Mouse (Mus musculus) hindbrain, embryonic 10.5 days (tissue): ENCODE measurements around the gene Usp54. TPM values are rescaled to one million over a fixed set of nuclear protein-coding genes. Genes with fewer than 3 reads are reported as not detected.

Source experiments
- DNase-seq: peaks from one replicate; pipeline ENCODE4 v3.0.0-alpha.2; 2017; ENCODE audit warnings: low spot score
- H3K27ac ChIP-seq: fragments of 300-500 bp; sonication (generic); 2 replicates; pipeline ENCODE4 v1.5.1; 2016; ENCODE audit warnings: mild to moderate bottlenecking, moderate library complexity
- H3K27me3 ChIP-seq: fragments of 300-500 bp; sonication (generic); 2 replicates; pipeline ENCODE4 v1.6.1; 2016; ENCODE audit warnings: mild to moderate bottlenecking; ENCODE audit not compliant: poor library complexity, insufficient read depth, severe bottlenecking
- H3K36me3 ChIP-seq: fragments of 300-500 bp; sonication (generic); 2 replicates; pipeline ENCODE4 v1.6.1; 2016; ENCODE audit warnings: mild to moderate bottlenecking, moderate library complexity
- H3K4me1 ChIP-seq: fragments of 300-500 bp; sonication (generic); replicated peaks from 2 replicates; pipeline ENCODE4 v1.6.1; 2016; ENCODE audit warnings: mild to moderate bottlenecking
- H3K4me3 ChIP-seq: fragments of 300-500 bp; sonication (generic); 2 replicates; pipeline ENCODE4 v1.5.1; 2016; ENCODE audit warnings: mild to moderate bottlenecking, moderate library complexity
- H3K9me3 ChIP-seq: fragments of 300-500 bp; sonication (generic); 2 replicates; pipeline ENCODE4 v1.6.1; 2016; ENCODE audit warnings: mild to moderate bottlenecking, moderate library complexity
- WGBS: fragments of 180-500 bp; shearing (Covaris S2); methylation state at CpG from one replicate; pipeline ENCODE4 v1.1.7; 2016; 5-methylcytosine and 5-hydroxymethylcytosine counted together
- polyA plus RNA-seq: library from polyadenylated mRNA; unstranded; fragments of >200 nt; fragmentation: Nextera tagmentation; extraction: Ambion mirVana; gene quantifications from 2 replicates; pipeline ENCODE4 v1.2.1, GENCODE M21; 2016

Gene Usp54
- 12.7 and 14.0 TPM in 2 replicates for polyA plus RNA-seq

DNA sequence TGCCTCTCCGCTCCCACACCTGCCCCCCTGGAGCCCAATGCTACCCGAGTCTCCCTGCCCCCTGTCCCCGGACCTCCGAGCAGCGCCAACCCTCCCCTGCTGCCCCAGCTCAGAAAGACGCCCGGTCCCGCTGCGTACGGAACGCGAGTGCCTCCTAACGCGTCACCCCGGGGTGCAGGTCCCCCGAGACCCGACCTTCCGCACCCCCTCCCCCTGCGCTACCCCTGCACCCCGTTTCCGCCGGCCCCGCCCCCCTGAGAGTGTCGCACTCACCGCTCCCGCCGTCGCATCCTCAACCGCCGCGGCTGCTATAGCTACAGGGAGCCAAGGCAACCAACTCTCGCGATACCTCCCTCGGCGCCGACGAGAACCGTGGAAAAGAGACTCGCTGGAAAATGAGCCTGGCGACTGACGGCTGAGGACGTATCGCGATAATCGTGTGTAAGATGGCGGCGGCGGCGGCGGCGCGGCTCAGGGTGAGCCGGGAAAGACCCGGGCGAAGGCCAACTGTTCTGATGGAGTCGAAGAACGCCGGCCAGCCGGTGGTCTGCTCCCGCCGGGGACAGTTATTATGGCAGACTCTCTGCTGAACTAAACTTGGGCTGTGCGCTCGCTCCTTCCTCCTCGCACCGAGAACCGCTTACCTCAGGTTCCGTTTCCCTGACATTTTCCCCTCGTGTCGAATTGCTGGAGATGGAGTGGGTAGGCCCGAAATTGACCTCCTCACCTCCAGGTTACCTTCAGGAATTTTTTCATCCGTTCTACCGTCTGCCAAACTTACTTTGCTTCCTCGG, at the start of gene Usp54:
Gene Usp54, minus strand, starts transcription at position 420 of the 794 bp plus-strand sequence.
- peak within 1 kb of the TSS; percentile 93 for H3K4me3 ChIP-seq
- H3K27ac ChIP-seq, result peak within 1 kb of the TSS; percentile 97
- H3K9me3 ChIP-seq, result no peaks in the 10 kb centered on the region
- peak; percentile 97 for DNase-seq
- peaks cover 18% of the 10 kb centered on the region for H3K4me1 ChIP-seq
- WGBS, result under 1% methylated on average over 73 of the region's 73 CpGs
- H3K27me3 ChIP-seq, result no peaks in the 10 kb centered on the region
- no peaks in the 10 kb centered on the region for H3K36me3 ChIP-seq

DNA sequence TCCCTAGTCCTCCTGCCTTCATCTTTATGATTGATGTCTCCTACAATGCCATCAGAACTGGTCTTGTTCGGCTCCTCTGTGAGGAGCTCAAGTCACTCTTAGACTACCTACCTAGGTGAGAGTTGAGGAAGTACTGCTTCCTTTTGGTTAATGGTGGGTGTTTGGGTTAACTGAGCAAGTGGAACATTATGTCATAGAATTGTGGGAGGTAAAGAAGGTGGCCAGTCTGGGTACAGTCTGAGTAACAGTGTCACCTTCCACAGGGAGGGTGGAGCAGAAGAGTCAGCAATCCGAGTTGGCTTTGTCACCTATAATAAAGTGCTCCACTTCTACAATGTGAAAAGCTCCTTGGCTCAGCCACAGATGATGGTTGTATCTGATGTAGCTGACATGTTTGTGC, 48.1 kb upstream of the Usp54 start:
- no peak overlapping the region for H3K27ac ChIP-seq
- no peak overlapping the region for H3K4me3 ChIP-seq
- H3K27me3 ChIP-seq, result no peaks in the 10 kb centered on the region
- H3K9me3 ChIP-seq, result no peaks in the 10 kb centered on the region
- WGBS, result 90% methylated on average over 2 of the region's 2 CpGs
- peaks cover 100% of the 10 kb centered on the region for H3K36me3 ChIP-seq
- no peaks in the 10 kb centered on the region for H3K4me1 ChIP-seq
- DNase-seq, result no peak

DNA sequence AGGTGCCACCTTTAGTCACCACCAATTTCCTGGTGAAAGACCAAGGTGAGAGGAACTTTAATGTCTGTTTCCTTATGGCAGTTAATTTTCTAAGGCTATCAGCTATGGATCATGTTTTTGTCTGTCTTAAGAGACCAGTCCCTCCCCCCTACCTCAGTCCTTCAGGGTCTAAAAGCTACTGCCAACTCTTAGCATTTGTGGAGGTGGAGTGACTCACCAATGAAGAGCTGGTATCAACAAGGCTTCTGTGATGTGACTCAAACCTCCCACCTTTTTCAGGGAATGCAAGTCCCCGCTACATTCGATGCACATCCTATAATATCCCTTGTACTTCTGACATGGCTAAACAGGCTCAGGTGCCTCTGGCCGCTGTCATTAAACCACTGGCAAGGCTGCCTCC, 45.7 kb upstream of the Usp54 start:
- Histone ChIP-seq H3K27me3 (no peaks in the 10 kb centered on the region), H3K9me3 (no peaks in the 10 kb centered on the region), H3K36me3 (peaks cover 100% of the 10 kb centered on the region), H3K27ac (no peak overlapping the region), H3K4me1 (no peaks in the 10 kb centered on the region), H3K4me3 (no peak overlapping the region)
- no peak for DNase-seq
- WGBS, result 93% methylated on average over 3 of the region's 3 CpGs

DNA sequence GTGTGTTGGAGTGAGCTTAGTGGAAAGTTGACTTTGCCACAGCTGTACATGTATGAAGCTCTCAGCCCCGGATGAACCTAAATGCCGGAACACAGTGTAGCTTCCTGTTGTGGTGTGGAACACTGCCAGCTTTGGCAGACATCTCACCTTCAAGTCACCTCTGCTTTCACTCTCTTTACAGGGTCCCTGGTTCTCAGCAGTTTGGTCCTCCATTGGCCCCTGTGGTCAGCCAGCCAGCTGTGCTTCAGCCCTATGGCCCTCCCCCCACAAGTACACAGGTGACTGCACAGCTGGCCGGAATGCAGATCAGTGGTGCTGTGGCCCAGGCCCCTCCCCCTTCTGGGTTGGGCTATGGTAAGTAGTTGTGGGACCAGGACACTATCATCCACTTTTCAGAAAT, 41.6 kb upstream of the Usp54 start:
- H3K9me3 ChIP-seq, result no peaks in the 10 kb centered on the region
- no peak for DNase-seq
- WGBS, result 92% methylated on average over 3 of the region's 3 CpGs
- no peak overlapping the region for H3K4me3 ChIP-seq
- H3K4me1 ChIP-seq, result no peaks in the 10 kb centered on the region
- H3K27me3 ChIP-seq, result no peaks in the 10 kb centered on the region
- no peak overlapping the region for H3K27ac ChIP-seq
- peaks cover 100% of the 10 kb centered on the region for H3K36me3 ChIP-seq

DNA sequence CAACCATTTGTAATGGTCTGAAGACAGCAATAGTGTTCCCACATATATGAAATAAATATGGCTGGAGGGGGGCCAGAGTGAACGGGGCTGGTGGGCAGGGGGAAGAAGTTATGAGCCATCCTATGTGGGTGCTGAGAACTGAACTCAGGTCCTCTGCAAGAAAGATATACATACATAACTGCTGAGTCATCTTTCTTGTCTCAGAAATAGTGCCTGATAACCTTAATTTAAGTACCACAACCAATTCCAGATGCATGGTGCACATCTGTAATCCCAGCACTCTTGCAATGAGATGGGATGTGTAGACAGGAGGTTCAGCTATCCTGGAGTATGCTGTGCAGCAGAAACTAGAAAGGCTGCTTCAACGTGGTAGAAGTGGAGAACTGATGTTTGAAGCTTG, 40.9 kb upstream of the Usp54 start:
- no peaks in the 10 kb centered on the region for H3K27me3 ChIP-seq
- no peak for DNase-seq
- H3K9me3 ChIP-seq, result no peaks in the 10 kb centered on the region
- H3K36me3 ChIP-seq, result peaks cover 100% of the 10 kb centered on the region
- 93% methylated on average over 2 of the region's 2 CpGs for WGBS
- H3K4me3 ChIP-seq, result no peak overlapping the region
- H3K4me1 ChIP-seq, result no peaks in the 10 kb centered on the region
- no peak overlapping the region for H3K27ac ChIP-seq

DNA sequence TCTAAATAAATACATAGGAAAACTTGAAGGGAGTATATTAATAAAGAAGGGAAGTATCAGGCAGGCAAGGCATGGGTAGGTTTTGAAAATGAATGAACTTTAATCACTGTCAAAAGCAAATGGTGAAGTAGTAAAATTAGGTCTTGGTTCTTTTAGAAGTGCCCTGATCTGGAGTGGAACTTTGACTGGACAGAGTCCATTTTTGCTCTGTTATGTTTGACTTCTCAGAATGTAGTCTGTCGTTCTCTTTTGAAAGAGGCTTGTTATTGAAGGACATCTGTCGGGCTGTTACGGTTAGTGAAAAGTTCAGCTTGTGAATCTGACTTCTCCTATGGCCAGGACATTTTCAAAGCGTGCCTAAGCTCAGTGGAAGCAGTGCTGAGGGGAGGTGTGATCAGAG, 37.0 kb upstream of the Usp54 start:
- Histone ChIP-seq H3K4me3 (no peak overlapping the region), H3K27ac (no peak overlapping the region), H3K27me3 (no peaks in the 10 kb centered on the region), H3K4me1 (peaks cover 19% of the 10 kb centered on the region), H3K9me3 (no peaks in the 10 kb centered on the region), H3K36me3 (peaks cover 76% of the 10 kb centered on the region)
- WGBS, result 93% methylated on average over 4 of the region's 4 CpGs
- no peak for DNase-seq

DNA sequence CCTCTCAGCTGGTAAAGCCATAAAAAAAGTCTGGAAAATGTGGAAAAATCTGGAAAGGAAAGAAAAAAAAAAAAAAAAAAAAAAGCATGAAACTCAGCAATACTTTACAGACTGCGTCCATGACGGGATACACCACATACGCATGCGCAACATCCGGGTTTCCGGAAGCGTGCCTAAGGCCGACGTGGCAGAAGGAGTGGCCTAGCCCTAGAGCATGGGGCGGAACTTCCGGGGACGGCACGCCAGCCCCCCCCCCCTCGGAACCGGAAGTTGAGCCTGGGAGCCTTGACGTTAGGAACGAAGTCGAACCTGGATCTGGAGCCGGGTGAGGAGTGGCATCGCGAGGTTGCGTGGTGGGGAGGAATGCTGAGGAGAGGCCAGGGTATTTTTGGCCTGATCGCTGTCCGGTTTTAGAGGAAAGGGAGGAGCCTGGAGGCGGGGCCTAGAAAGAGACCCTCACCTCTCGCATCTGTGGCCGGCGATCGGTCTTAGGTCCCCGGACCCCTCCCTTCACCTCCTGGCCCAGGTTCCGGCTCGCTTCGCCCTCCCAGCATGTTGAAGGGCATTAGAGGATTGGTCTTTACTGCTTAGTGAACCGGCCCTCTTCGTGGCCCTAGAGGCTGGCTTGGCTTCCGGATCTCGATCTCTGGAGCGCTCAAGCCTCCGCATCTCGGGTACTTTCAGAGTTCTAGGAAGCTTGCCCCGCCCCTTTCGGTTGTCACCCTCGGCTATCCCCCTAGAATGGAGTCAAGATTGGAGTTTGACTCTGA, 33.4 kb upstream of the Usp54 start, which contains the start of gene Sec24c:
Gene Sec24c, plus strand, starts transcription at position 245 of the 770 bp plus-strand sequence.
- Histone ChIP-seq H3K9me3 (no peaks in the 10 kb centered on the region), H3K27me3 (no peaks in the 10 kb centered on the region; the same call in 1 of the 2 replicates), H3K36me3 (peaks cover 39% of the 10 kb centered on the region), H3K4me1 (peaks cover 19% of the 10 kb centered on the region), H3K4me3 (peak within 1 kb of the TSS; percentile 67), H3K27ac (peak within 1 kb of the TSS; percentile 86)
- WGBS, result under 1% methylated on average over 43 of the region's 43 CpGs
- peak; percentile 99 for DNase-seq

DNA sequence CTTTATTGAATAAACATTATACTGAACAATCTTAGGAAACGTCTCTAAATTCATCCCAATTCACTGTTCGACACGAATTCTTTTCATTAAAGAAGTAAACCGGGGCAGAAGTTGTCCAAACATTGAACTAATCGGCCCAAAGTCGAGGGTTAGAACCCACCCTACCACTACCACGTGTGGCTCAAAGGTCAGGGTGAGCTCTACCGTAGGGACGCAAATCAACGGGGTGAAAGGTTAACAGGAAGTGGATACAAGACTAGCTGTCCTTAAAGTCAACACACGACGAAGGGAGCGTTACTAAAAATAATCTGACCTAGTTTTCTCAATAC, 32.8 kb upstream of the Usp54 start:
- peak overlapping the region; percentile 67 for H3K4me3 ChIP-seq
- WGBS, result 11% methylated on average over 13 of the region's 13 CpGs
- H3K27me3 ChIP-seq, result no peaks in the 10 kb centered on the region; the same call in 1 of the 2 replicates
- H3K4me1 ChIP-seq, result peaks cover 19% of the 10 kb centered on the region
- H3K36me3 ChIP-seq, result peaks cover 34% of the 10 kb centered on the region
- no peaks in the 10 kb centered on the region for H3K9me3 ChIP-seq
- peak; percentile 43 for DNase-seq
- peak overlapping the region; percentile 86 for H3K27ac ChIP-seq

DNA sequence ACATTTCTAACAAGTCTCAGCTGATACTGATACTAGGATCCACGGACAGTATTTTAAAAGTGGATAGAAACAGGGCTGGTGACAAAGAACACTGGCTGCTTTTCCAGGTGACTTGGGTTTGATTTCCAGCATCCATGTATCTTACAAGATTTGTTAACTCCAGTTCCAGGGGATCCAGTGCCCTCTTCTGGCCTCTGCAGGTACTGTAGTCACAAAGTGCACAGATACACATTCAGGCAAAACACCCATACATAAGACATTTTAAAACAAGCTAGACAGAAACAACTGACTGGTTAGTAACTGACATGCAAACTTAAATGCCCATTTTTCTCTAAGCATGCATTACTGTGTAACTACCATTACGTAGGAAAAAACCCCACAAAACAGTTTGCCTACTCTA, 32.1 kb upstream of the Usp54 start:
- Histone ChIP-seq H3K4me3 (peak overlapping the region; percentile 67), H3K9me3 (no peaks in the 10 kb centered on the region), H3K36me3 (peaks cover 26% of the 10 kb centered on the region), H3K4me1 (peaks cover 19% of the 10 kb centered on the region), H3K27me3 (peaks cover 3% of the 10 kb centered on the region; the same call in 1 of the 2 replicates), H3K27ac (no peak overlapping the region)
- 95% methylated on average over 2 of the region's 2 CpGs for WGBS
- peak; percentile 39 for DNase-seq

DNA sequence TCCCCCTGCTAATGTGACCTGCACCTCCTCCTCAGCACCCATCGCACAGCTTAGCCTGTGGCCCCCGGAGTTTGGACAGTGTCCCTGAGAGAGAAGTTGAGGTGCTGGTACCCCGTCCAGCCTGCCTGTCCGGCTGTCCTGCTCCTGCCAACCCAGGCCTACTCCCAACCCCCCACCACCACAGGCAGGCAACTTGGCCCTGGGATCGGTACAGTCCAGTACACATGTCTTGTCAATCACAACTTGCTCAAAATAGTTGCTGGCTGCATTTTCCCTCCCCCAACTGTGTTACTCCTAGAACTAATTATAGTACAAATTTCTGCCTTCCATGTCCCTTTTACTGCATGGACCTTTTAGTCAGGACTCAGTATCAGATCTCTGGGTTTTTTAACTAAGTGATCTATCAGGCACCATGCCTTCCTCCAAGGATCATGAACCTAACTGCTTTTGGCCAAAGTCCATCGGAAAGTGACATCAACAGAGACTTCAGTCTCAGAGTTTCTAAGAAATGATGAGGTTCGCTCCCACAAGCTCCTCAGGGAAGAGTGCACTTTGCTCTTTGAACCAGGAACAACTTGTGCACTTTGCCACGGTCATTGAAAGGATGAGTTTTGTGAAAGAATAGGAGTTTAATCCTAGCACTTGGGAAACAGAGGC, 27.4 kb upstream of the Usp54 start, which contains the start of gene Synpo2l:
Gene Synpo2l, minus strand, starts transcription at position 201 of the 657 bp plus-strand sequence.
- no peak for DNase-seq
- Histone ChIP-seq H3K4me1 (peaks cover 9% of the 10 kb centered on the region; the same call in 1 of the 2 replicates), H3K4me3 (no peak within 1 kb of the TSS), H3K36me3 (no peaks in the 10 kb centered on the region), H3K27me3 (peaks cover 30% of the 10 kb centered on the region), H3K27ac (no peak within 1 kb of the TSS), H3K9me3 (no peaks in the 10 kb centered on the region)
- 82% methylated on average over 8 of the region's 8 CpGs for WGBS

DNA sequence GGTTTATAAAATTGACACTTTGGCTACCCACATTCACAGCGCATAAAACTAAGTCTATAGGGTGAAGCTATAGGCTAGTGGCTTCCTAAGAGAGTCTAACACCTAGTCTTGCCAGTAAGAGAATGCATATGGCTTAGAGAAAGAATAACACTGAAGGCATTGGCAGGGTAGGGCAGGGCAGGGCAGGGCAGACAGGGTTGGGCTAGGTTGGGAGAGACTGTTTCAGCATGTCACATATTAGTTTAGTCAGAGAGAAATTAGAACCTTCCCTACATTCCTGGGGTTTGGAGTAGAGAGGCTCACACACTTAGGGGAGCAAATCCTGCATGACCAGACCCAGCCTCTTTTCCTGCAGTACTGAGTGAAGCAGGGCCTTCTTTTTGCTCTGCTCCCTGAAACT, 26.6 kb upstream of the Usp54 start:
- no peak overlapping the region for H3K4me3 ChIP-seq
- peaks cover 7% of the 10 kb centered on the region; the same call in 1 of the 2 replicates for H3K4me1 ChIP-seq
- H3K9me3 ChIP-seq, result no peaks in the 10 kb centered on the region
- no peak overlapping the region for H3K27ac ChIP-seq
- no peaks in the 10 kb centered on the region for H3K36me3 ChIP-seq
- DNase-seq, result no peak
- peaks cover 38% of the 10 kb centered on the region for H3K27me3 ChIP-seq
- 72% methylated on average over 1 of the region's 1 CpGs for WGBS

DNA sequence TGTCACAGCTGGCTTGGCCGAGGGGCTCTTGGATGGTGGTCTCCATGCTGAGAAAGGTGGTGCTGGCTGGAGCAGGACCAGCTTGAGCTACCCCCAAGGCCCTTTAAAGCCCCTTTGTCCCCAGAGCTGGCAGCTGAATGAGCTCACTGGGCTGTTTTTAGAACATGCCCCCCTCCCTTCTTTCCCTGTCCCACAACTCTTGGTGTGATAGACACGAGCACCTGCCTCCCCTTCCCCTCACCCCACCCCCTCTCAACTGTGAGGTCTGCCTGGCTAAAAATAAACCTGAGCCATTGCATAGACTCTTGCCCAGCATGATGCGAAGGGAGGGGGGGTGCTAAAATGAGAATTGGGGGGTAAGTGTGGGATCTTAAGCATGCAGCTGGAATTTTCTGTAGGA, 23.6 kb upstream of the Usp54 start:
- Histone ChIP-seq H3K27me3 (peaks cover 48% of the 10 kb centered on the region), H3K9me3 (no peaks in the 10 kb centered on the region), H3K4me1 (peaks cover 29% of the 10 kb centered on the region), H3K27ac (no peak overlapping the region), H3K36me3 (no peaks in the 10 kb centered on the region), H3K4me3 (no peak overlapping the region)
- WGBS, result 65% methylated on average over 3 of the region's 3 CpGs
- DNase-seq, result no peak
